Mouse (Mus musculus) 3T3-L1 (cell line): ENCODE data around the gene Rap2a.

Source experiments
- DNase-seq: peaks from one replicate; pipeline ENCODE4 v3.0.0-alpha.2; 2015; ENCODE audit warnings: low read depth, low spot score

Rap2a gene

GRCm38 (mm10) chr14:120542445-120542844 is 64.2 kb downstream of the Rap2a start:
- DNase-seq = no peak

GRCm38 (mm10) chr14:120542976-120543375 is 64.7 kb downstream of the Rap2a start:
- DNase-seq = no peak

GRCm38 (mm10) chr14:120543846-120544245 is 65.6 kb downstream of the Rap2a start:
- DNase-seq = no peak

- DNase-seq = no peak
Observed at GRCm38 (mm10) chr14:120544495-120544894, 66.3 kb downstream of the Rap2a start.

- no peak for DNase-seq
Observed at GRCm38 (mm10) chr14:120544946-120545345, 66.7 kb downstream of the Rap2a start.
